Mouse (Mus musculus) ES-Bruce4 (cell line): ENCODE data around the gene Apold1.

Experiments
- CTCF ChIP-seq: IDR thresholded peaks from one replicate; pipeline ENCODE4 v1.8.1; 2011; ENCODE audit warnings: low read depth, low read length
- EP300 ChIP-seq: IDR thresholded peaks from 2 replicates; pipeline ENCODE4 v1.6.1; 2011; ENCODE audit warnings: low read depth, low read length; ENCODE audit not compliant: insufficient read depth

DNA sequence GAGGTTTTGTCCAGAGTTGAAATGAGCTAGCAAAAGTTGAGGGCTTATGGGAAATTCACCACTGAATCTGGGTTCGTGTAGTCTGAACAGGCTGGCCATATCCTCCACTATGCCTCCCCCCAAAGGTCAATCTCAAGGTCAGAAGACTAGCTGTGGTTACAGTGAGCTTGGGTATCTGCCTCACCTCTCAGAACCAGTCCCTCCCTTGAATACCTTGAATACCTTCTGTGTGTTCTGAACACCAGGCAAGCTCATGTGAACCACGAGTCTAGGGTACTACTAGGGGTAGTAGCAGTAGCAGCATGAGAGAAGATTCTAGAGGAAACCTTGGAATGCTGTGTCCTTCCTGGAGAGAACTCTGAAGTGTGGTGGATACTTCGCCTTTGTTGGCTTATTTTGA lies 40.1 kb downstream of the Apold1 start:
- TF ChIP-seq EP300, result no peak
- TF ChIP-seq CTCF, result no peak
